Mouse (Mus musculus) frontal cortex, adult (tissue): ENCODE measurements around the gene Cand2.

Experiments
- ATAC-seq: cut with Nextera tagmentation; 2 replicates; pipeline ENCODE4 v1.9.2; 2017; ENCODE audit warnings: mild to moderate bottlenecking, moderate library complexity, mixed read lengths; ENCODE audit not compliant: low TSS enrichment

Cand2 gene

GRCm38 (mm10) chr6:115830779-115831601 is 56.7 kb downstream of the Cand2 start:
- no peak for ATAC-seq

- ATAC-seq, result no peak
These were observed 58.0 kb downstream of the Cand2 start for GRCm38 (mm10) chr6:115832152-115832850.

DNA sequence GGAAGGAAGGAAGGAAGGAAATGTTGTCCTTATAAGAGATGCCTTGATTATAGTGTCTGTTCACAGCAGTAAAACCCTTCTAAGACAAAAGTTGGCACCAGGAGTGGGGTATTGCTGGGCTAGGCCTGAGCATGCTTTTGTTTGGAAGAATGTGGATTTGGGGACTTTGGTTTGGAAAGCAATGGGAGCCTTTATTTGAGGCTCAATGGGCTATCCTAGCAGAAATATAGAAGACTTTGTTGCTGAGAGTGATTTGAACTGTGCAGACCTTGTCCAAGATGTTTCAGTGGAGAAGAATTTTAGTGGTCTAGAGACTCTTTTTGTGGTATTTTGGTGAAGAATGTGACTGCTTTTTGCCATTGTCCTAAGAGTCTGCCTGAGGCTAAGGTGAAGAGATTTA is 59.5 kb downstream of the Cand2 start:
- ATAC-seq, result no peak

DNA sequence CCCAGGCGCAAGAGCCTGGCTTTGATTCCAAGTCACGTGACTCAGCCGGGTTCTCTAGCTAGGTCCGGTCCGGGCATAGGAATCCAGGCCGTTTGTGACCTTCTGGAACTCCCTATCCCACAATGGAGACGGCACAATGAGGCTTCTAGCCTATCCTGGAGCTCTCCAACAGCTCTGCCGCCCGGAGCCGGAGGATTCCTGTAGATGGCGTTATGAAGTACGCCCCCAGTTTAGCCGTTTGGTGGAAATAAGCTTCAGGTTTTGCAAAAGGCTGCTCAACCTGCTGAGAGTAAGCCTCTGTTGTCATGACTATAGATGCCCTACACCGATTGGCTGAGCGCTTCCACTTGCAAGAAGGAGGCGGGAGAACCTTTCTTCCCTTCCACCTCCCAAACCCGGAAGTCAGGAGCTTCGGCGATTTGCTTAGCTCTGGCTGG is 63.8 kb downstream of the Cand2 start, which contains the start of gene Efcab12:
Gene Efcab12 (minus strand): TSS at position 252 of the 437 bp plus-strand sequence.
- ATAC-seq, result peak; percentile 97

- ATAC-seq, result peak; percentile 2; the same call in 1 of the 2 replicates
These were observed 64.4 kb downstream of the Cand2 start for GRCm38 (mm10) chr6:115838745-115839144.

DNA sequence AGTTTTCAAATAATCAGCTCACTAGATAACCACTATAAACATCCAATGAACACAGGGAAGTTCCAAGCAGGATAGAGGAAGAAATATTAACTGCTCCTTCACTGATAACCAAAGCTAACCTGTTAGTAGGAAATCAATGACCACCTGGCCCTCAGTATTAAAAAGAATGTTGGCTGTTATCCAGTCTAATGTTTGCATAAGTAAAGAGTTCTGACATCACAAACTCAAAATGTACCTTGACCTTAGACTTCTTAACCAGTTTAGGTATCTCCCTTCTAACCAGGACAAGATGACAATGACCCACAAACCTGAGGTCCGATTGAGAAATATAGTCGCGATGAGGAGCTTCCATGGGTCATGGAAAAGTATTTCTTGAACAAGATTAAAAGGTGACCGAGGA is 70.7 kb downstream of the Cand2 start:
- ATAC-seq, result no peak

DNA sequence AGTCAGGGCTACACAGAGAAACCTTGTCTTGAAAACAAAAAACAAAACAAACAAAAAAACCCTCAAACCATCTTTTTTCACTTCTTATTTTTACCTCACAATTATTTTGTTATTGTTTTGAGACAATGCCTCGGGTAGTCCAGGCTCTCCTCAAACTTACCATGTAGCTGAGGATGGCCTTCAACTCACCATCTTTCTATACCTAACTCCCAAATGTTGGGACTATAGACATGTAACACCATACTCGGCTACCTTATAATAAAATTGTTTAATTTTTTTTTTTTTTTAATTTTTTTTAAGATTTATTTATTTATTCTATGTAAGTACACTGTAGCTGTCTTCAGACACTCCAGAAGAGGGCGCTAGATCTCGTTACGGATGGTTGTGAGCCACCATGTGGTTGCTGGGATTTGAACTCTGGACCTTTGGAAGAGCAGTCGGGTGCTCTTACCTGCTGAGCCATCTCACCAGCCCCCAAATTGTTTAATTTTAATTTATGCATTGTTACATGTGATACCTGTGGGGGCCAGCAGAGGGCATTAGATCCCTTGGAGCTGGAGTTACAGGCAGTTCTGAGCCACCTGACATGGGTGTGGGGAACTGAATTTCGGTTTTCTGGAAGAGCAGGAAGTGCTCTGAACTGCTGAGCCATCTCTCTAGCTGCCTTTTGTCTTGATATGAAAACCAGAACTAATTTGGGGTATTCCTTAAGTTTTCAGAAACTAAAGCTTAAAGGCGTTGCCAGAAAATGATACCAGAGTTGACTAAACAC is 72.5 kb downstream of the Cand2 start:
- peak; percentile 59 for ATAC-seq

DNA sequence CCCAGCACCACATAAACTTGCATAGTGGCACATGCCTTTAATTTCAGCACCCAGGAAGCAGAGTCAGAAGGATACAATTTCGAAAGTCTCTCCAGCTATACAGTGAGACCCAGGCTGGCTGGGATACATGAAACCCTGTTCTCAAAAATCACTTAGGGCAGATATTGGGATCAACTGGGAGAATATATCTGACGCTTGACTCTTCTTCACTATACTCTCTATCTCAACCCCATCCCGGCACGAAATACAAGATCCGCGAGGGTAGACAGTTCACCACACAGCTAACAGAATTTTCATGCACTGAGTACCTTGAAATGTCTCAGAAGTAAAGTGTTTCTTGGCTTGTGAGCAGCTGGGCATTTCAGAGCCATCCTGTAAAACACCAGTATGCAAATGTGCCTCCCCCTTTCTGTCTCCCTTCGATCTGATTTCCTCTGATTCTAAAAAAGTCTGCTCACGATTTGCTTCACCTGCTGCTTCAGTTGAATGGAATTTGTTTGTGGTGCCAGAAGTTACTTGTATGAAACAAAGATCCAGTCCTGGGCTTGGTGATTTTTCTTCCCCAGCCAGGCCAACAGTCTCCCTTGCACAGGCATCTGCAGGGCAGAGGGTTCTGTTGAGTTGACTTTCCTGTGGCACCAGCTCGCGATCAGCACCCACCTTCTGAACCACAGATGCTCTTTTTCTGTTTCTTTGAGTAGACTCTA is 74.4 kb downstream of the Cand2 start:
- no peak for ATAC-seq

DNA sequence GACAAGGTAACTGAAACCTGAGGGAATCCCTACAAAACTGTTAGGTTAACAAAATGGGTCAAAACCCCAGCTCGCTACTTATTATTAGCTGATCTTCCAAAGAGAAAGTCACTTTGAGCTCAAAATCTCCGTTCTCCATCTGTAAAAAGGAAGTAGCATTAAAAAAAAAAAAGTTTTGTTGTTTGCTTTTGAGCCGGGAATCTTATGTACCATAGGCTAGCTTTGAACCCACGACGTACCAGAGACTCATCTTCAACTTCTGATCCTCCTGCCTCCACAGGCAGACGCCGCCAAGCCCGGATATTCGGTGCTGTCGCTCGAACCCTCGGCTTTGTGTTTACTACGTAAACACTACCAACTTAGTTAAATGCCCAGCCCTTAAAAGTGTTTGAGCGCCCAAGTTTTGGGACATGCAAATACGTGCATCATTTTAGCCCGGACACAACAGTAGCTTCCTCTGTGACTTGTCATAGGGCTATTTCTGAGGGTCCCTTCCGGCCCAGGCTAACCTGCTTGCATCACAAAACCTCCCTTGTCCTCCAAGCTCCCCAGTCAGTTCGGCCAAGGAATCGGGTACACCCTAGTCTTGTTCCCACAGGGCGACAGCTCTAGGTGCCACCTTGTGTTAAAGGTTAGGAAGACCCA is 78.2 kb downstream of the Cand2 start:
- peak; percentile 3; the same call in 1 of the 2 replicates for ATAC-seq

DNA sequence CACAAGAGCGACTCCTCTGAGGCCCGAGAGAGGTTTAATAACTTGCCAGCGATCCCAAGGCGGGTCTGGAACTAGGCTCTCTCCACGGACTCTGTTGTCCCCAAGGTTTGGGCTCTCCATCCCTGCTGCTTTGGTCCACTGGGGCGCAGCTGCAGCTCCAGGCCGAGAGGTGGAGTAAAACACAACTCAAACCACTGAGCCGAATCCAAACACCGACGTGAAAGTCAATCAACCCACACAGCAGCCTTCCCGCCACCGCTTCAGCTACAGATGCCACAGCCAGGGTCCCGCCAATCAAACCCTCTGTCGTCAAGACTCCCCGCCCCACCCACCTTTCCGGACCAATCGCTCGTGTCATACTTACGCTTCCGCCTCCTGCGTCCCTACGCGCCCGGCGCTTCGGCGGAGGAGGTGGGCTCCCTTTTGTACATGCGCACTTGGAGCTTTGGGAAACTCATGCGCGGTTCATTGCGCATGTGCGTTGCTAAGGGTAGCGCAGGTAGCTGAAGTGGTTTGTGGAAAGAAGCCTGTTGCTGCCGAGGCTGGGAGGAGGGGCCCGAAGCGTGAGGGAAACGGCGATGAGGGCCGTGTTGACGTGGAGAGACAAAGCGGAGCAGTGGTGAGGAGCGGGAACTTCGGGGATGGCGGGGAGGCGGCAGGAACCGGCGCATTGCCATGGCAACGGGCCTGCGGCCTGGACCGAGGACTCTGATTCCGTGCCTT is 78.9 kb downstream of the Cand2 start, which contains the start of the genes Mbd4 and Ift122:
Gene Mbd4 (minus strand): TSS at position 281 of the 723 bp plus-strand sequence.
Gene Ift122 (plus strand): TSS at position 380 of the 723 bp plus-strand sequence.
- peak; percentile 97 for ATAC-seq

DNA sequence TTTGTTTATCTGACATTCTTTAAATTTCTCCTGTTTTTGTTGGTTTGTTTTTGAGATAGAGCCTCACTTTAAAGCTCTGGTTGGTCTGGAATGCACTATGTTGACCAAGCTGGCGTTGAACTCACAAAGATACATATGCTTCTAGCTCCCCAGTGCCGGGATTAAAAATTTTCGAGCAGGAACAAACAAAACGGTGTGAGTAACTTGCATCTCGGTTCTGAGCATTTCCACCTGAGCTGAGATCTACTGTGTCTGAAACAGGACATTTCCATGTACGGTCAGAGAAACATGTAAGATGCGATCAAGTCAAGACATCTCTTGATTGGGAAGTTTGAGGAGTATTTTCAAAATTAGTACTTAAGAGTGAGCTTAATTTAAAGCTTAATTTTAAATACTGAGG is 79.6 kb downstream of the Cand2 start:
- ATAC-seq, result no peak

DNA sequence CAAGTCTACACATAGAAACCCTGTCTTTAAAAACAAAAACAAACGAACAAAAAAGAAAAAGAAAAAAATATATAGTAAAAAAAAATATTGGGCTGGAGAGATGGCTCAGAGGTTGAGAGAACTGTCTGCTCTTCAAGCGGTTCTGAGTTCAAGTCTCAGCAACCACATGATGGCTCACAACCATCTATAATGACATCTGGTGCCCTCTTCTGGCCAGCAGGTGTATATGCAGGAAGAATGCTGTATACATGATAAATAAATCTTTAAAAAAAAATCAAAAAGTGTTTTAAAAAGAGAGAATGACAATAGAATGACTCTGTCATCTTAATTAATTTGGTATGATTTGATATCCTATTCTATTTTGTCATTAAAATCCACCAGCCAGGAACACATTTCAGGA is 80.1 kb downstream of the Cand2 start:
- no peak for ATAC-seq
